Mouse (Mus musculus): Measurements from ENCODE around the gene Cabin1.

The Cabin1 gene

DNA sequence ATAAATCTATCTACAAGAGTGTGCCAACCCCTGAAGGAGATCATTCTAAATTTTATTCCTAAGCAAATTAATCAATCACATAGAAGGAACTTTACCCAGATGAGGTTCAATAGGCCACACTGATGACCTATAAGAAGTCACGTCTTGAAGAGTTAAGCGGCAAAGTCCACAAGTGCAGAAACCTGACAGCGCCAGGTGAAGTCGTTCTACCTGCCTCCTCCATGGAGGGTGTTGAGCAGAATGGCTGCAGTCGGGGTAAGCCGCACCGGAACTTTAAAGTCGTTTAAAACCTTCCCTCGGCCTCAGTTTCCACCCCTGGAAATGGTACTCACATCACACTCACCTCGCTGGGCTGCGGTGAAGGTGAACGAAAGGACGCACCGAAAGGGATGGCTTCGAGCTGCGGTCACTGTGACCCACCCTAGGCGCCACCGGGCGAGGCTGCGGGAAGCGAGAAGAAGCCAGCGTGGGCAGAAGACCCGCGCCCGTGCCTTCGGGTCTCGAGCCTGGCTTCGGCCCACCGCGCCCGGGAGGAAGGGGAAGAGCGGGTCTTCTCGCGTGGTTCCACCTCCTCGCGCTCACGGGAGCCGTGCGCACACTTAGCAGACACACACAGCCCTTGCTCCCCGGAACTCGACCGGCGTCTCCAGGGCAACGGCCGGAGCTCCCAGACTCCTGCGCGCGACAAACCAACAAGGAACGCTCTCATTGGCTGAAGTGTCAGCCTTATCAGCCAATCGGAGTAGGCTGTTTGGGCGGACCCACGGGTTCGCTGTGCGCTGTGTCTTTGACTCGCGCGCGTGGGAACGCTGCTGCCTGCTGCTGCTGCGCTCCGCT, at the start of gene Cabin1:
Gene Cabin1 (minus strand): TSS at position 660 of the 837 bp plus-strand sequence.
- peak; percentile 98 for DNase-seq

DNA sequence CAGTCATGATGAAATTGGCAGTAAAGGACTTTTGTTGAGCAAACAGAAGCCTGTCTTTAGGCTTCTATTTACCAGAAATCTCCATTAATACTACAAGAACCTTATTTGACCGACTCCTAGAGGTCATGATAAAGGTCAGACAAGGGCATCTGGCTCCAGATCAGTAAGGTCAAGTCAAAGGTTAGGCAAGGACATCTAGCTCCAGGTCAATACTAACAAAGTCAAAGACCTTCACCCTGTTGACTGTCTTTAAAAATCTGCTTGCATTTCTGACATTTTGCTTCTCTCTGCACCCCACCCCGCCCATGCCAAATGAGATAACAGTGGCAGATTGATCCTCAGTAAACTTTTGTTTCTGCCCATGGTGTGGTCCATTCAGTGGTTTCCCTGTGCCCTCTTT, 40.1 kb upstream of the Cabin1 start:
- DNase-seq: no peak

DNA sequence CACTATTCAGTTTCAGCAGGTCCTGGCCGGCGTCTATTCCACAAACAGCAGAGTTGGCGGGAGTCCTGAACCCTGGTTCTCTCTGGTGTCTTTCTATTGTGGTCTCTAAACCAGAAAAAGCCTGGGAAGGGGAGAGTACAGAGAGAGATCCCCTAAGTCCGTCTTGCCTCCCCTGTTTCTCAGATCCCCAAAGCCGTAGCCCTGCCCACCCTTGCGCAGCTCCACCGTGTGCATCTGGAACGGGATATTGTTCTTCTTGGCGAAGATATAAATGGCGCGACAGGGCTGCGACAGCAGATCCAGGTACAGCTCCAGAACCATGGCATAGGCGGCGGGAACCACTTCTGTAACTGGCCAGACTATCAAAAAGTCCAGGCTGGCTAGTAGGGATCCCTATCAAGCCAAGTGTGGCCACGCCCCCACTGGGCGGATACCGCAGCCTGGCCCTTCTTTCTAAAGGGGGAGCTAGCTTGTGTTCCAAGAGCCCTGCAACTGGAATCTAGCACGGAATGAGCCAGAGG, 34.1 kb upstream of the Cabin1 start, which contains the start of gene Gstt1:
Gene Gstt1 (minus strand): TSS at position 409 of the 521 bp plus-strand sequence.
- DNase-seq: peak; percentile 77 to 85

DNA sequence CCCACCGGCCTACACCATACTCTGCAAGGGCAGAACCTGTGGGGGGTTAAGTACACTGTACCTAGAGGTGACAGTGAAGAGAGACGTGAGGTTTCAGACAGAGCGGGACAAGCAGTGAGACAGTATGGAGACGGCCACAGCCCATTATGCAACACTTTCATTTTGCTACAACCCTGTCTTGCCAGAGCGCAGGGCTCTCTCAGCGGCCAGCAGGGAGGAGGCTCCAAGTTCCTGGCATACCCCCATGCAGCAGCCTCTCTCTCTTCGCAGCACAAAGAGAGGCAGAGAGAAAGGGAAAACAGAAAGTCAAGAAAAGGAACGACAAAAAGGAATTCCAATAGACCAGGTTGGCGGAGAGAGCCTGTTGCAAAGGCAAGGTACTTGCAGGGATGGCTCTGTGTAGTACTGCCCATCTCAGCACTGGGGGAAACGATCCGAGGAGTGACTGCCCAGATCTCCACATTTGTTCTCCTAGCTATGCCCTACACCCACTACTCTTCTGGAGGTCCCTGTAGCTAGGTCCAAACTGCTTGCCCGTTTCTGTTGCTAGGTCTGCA, 33.6 kb upstream of the Cabin1 start:
- peak; percentile 66 to 71 for DNase-seq

DNA sequence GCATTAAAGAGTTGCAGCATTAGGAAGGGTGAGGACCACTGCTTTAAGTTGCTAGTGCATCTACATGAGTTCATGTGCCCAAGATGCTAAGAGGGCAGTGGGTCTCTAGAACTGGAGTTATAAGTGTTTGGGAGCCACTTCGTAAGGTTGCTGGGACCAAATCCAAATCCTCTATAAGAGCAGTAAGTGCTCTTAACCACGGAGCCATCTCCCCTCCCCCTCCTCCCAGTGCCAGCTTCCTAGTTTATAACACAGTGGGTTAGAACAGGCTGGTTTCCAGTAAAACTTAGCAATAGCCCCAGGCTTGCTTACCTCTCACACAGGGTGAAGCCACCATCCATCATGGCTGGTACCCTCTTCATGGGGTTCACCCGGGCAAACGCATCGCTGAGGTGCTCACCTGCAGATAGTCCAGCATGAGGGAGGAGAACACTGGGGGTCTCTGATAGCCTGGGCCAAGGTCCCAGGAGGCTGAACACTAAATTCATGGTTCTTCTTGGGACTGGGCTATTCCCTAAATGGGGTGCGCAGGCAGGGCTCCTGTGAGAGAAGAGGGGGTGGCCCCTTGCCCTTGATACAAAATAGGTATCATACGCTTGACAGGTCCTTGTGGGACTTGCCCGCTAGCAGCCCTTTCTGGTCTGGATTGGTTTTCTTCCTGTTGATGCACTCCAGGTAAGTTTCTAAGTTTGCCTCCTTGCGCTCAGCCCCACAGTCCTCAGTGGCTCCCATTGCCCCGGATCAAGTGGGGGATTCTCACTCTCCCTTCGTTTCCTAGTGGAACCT, 32.8 kb upstream of the Cabin1 start:
- DNase-seq: peak; percentile 57 to 66

DNA sequence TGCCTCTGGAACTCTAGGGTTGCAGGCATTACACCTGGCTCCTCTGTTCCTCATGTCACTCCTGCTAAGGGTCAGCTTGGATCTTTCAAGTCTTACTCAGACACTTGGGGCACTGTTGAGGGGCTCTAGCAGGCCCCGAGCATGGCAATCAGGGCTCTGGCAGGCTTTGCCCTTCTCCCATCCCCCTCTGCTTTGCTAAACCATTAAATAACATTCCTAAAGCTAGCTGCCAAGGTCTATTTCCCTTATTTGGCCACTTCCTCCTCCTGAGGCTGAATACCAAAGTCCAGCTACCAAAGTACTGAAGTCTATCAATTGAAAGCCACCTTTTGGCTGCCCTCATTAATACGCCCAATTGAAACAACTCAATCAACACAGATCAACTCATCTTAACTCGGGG, 30.7 kb upstream of the Cabin1 start:
- DNase-seq: peak; percentile 28 to 59

DNA sequence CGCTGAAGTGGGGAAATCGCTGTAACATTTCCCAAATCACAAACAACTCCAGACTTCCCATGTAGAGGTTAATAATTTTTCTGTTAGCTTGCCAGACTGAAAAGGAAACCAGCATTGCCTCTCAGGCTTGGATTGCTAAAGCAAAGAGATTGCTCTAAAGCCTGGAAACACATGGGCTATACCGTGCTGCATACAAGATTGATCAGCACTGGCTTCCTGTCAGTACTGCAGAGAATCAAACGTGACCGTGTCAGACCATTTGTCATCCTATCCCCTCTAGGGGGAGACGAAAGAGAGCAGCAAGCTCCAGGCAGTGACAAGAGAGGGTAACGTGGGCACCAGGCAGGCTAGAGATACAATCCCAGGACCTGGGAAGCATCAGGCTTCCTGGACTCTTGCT, 26.6 kb upstream of the Cabin1 start:
- DNase-seq: peak in 1 of 2 experiments; percentile 14

DNA sequence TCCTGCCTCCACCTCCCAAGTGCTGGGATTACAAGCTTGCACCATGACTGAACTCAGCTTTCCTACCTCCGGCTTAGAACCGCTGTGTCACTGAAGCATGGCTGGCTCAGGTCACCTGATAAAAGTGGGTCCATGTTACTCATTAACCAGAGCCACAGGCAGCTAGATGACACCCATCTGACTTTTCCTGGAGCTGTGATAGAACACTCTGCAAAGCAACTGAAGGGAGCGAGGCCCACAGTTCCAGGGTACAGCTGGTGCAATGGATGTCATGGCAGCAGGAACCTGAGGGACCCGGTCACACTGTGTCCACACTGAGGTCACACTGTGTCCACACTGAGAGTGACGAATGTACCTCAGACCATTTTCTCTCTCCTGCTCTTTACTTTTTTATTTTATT, 25.7 kb upstream of the Cabin1 start:
- peak; percentile 44 to 61 for DNase-seq

DNA sequence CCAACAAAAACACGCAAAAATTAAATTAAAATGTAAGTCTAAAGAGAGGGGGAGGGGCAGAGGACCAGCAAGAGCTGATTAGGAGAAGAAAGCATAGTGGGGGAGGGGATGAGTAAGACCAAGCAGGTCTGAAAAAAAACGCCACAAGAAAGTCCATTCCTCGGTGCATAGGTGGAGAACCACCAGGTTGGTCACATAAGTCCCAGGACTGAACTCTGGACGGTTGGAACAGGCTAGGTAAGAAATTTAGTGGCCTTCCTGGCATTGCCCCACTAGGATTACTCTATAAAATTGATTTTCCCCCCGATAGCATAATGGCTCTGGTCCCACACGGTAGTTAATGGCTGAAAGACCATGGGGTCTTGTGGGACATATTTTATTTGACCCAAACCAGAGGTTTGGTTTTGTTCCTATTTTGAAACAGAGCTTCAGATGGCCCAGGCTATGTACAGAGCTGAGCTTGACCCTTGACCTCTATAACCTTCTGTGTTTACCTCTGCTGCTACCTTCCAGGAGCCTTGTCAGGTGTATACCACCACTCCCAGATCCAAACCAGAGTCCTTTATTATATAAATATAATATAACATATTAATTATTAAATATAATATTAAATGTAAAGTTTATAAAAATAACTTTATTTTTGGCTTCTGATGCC, 25.1 kb upstream of the Cabin1 start:
- no peak for DNase-seq

DNA sequence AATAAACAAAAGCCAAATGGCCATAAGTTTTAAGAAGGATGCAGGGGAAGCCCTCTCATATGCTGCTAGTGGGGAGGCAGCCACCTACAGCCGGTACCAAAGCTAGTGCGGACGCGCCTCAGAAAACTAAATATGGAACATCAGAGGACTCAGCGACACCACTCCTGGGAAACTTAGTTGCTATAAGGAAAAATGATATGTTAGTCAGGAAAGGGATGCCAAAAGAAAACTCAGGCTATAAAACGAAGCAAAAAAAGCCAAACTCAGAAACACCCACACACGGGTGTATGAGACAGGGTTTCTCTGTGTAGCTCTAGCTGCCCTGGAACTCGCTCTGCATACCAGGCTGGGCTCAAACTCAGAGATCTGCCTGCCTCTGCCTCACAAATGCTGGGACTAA, 24.1 kb upstream of the Cabin1 start:
- DNase-seq: no peak

DNA sequence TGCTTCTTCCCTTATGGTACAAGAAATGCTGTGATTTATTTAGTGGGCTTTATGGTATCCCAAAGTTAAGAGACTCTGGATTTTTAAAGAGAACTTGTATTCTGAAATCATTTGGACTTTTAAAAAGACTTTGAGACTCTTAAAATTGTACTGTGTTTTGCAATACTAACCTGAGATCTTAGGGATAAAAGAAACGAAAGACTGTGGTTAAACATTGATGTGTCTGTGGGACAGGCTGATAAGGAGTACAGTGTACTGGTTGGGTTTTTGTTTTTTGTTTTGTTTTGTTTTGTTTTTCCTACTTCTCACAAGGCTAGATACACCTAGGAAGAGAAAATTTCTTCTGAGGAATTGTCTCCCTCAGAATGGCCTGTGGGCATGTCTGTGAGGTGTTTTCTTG, 21.3 kb upstream of the Cabin1 start:
- DNase-seq: no peak

DNA sequence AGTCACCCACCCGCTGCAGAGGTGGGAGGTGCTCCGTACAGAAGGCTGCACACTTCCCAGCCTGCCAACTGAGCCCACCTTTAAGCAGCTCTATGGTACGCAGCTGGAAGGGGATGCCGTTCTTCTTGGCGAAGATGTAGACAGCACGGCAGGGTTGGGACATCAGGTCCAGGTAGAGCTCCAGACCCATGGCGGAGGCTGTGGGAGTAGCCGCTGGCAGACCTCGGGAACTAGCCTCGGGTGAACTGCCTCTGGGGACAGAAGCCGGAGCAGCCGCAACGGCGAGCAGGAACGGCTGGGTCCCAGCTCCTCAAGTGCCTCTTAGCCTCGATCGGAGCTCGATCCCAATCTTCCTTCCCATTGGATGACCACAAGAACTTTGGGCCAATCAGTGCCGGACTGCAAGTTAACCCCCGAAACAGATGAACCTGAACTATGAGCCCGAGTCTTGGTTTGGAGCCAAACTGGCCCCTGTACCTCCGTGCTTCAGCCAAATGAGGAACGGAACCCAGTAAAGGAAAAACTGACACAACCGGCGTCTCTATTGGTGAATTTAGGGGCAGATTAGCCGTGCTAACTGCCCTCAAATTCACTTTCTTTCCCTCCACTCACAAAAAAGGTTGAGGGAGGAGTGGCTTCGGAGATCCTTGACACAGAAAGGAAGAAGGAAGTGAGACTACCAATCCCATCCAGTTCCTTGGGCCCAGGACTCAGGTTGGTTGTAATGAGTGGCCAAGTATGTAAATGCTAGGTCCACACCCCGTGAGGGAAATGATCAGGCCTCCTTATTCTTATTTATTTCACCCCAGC, 16.8 kb upstream of the Cabin1 start, which contains the start of the genes Gm20441 and Gstt3:
Gene Gm20441 (minus strand): TSS at position 186 of the 810 bp plus-strand sequence.
Gene Gstt3 (minus strand): TSS at position 646 of the 810 bp plus-strand sequence.
- peak; percentile 87 to 89 for DNase-seq

DNA sequence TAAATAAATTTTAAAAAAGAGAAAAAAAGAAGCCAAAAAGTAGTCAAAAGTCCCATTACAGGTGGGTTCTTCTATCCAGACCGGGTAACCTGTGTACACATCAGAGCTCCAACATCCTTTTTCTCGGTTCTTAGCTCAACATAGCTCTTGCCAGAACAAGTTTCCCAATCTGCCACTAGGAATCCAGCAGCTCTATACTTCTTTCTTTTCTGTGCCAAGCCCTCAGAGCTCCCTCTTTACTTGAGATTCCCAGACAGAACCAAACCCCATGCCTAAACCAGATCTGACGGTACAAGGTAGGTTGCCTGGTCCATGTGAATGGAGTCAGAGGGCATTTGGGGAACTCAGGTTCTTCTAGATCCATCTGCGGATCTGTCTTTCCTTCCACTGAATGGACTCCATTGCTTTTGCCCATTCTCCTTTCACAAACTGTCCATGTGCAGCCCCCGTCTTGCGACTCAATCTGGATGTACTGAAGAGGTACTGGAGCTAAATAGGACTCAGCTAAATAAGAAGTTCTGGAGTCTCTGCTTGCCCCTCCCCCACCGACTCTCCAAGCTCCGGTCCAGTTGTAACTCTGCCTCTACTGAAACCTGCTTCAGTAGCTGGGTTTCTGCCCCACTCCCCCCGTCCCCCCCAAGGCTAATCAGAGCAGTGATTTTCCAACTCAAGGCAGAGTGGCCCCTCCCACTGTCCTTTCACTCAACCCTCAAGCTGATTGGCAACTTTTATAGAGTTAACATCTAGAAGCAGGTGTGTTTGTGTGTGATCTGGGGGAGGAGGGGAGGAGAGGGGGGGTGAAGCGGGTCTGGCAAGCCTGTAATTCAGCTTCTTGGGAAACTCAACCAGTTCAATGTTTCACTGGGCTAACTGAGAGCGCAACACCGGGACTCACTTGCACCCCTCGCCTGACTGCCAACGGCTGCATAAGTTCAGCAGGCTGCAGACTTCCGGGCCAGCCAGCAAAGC, 15.3 kb upstream of the Cabin1 start:
- peak; percentile 57 to 72 for DNase-seq

DNA sequence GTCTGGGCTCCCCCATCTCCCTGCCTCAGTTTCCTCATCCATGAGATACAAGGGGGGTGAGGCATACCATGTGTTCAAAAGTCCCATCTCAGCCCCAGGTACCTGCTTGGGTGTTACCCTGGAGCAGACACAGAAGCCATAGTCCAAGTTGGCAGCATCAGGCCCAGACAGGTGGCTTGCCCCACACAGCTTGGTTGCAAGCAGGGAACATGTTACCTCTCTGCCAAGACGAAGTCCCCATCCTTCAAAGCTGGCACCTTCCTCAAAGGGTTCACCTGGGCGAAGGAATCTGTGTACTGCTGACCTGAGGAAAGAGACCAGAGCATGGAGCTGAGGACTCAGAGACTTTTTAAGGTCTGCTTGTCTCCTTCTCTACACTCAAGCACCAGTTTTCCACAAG, 13.7 kb upstream of the Cabin1 start:
- no peak for DNase-seq

DNA sequence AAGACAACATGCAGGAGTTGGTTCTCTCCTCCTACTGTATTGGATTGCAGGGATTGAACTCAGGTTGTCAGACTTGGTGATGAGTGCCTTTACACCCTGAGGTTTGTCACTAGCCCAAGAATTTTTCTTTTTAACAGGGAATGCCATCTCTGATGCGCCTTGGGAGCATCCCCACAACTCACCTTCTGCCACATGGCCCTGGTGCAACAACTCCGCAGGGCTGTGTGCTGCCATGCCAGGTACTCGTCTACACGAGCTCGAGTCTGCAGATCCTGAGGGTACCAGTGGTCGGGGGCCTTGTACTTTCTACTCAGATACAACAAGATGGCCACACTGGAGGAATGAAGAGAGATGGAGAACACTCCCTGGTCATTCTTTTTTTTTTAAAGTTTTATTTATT, 12.4 kb upstream of the Cabin1 start:
- no peak for DNase-seq

DNA sequence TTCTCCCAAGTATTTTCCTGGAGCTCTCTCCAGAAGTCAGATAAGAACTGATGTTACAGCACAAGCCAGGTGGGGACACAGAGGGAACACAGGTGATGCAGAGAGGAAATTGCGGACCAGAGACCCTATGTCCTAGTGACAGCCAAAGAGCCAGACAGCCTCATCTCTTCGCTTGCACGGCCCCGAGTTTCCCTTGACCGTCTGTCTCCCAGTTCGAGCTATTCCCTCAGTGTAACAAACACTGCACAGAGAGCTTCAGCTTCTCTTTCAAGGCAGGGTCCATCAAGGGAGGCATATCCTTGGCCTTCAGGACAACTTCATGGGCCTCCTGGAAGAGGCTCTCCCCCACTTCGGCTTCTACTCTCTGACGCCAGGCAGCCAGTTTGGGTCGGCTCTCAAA, 10.4 kb upstream of the Cabin1 start:
- no peak for DNase-seq

DNA sequence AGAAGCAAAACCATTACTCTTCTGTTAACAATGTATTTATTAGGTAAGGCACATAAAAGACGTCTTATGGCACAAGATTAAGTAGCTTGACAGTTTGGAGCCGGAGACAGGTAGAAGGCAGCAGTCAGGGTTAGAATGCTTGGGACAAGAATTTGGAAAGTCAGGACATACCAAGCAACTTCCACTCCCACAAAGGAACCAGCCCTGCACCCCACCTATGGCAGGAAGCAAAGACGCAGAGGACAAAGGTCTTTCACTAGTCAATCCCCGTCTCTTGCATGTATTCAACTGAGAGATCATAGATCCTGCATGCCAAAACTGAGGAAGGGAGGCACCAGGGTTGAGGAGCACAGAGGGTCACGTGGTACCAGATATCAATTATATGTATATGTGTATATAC, 10.0 kb upstream of the Cabin1 start:
- no peak for DNase-seq

DNA sequence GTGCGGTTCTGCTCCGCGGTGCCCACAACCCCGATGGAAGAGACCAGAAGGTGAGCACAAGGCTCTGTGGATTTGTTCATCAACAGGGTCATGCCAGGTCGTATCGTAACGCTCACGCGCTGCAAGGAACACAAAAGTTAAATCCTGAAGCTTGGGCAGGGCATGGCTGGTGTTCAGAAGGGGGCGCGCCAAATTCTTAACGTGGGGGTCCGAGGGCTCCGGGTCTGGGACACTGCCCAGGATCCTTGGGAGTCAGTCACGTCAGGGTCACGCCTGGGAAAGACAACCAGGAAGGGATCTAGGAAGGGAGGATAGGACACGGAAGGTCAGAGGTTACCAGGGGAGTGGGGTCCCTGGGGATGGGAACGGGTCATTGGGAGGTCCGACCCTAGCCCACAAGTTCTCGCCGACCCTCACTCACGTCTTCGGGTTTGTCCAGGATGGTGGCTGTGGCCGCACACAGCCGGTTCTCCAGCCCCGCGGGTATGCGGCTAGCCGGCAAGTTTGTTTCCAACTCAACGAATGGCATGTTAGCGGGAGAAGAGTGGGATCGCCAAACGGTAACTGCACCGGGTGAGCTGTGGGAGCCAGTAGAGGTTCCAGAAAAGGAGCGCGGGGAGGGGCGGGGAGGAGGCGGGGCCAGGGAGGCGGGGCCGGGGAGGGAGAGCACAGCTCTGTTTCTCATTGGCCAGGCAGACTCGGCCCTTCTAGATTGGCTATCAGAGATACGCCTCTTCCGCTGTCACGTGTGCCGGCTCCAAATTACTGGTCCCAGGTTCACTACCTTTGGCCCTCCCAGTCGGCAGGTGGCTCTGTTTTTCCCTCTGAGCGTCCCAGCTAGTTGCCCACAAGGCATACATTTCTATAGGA, 8.9 kb upstream of the Cabin1 start, which contains the start of gene Ddt:
Gene Ddt (minus strand): TSS at position 620 of the 870 bp plus-strand sequence.
- DNase-seq: peak; percentile 92 to 93

DNA sequence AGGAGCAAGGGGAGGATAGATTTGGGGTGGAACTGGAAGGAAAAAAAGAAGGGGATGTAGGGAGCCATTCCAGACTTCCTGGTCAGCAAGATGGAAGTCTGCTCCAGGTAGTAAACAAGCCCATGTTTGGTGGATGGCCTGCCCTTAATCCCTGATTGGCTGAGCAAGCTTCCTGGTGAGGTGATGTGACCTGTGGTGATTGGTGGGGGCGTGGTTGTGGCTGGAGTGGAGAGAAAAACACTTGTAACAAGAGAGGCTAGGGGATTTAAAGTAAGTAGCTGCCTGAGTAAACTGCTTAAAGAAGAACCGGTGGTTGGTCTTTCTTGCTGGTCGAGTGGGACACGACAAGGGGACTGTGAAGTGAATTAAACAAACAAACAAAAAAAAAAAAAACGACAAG, 3.6 kb upstream of the Cabin1 start:
- DNase-seq: peak in 1 of 2 experiments; percentile 13

Data from lung, adult 18-20 months (tissue).